Mouse (Mus musculus) bone marrow, adult 2 months (tissue): ENCODE results near the gene Trim58.

Source experiments
- CTCF ChIP-seq: fragments of 200-500 bp; IDR thresholded peaks from 2 replicates; pipeline ENCODE4 v1.5.1; 2011; ENCODE audit warnings: low read length, control low read depth; ENCODE audit not compliant: control insufficient read depth, insufficient read depth
- POLR2A ChIP-seq: fragments of 200-500 bp; IDR thresholded peaks from 2 replicates; pipeline ENCODE4 v1.6.1; 2011; ENCODE audit warnings: low read depth, mild to moderate bottlenecking, control low read depth, low read length, borderline replicate concordance; ENCODE audit not compliant: control insufficient read depth

- TF ChIP-seq POLR2A (no peak), CTCF (no peak)
Measured at GRCm38 (mm10) chr11:58615975-58616374, 24.3 kb upstream of the Trim58 start, which contains the start of gene 2210407C18Rik.
